Mouse (Mus musculus) lung, postnatal 0 days (tissue): ENCODE results near the gene Nck1.

ENCODE experiments used
- CTCF ChIP-seq: IDR thresholded peaks from 2 replicates; pipeline ENCODE4 v1.5.1; 2016; ENCODE audit warnings: antibody characterized with exemption, mild to moderate bottlenecking
- EP300 ChIP-seq: IDR thresholded peaks from 2 replicates; pipeline ENCODE4 v1.6.1; 2016; ENCODE audit warnings: antibody characterized with exemption, mild to moderate bottlenecking, control low read depth

DNA sequence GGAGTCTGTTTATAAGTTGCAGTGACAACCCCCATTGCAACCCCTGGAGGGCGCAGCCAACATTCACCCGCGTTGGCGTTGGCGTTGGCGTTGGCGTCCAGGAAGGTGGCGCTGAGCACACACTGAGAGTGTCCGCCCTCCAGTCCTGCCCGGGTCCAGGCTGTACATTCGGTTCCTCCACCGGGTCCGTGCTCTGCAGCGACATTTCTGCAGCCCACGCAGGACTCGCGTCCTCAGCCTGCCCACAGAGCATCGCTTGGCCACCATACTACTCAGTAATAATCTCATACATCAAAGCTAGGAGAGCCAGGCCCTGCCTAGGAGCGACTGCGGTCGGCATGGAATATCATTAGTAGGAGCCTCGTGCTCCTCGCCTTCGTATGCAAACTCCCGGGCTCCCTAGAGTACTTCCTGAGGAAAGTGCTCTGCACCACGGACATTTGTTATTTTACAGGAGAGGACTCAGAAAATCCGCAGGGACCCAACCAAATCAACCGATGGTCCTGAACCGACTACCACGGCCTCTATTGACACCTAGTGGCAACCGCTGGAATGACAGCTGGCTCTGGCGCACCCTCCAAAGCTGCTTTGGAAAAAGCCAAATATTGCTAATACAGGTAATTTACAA lies 99.8 kb downstream of the Nck1 start:
- TF ChIP-seq CTCF, result peak; percentile 88
- no peak for TF ChIP-seq EP300
